Mouse (Mus musculus): ENCODE measurements around the gene Ube2q2.
"Not testable (repeated sequence)": the region's sequence is repeated elsewhere in the genome, so short reads cannot be mapped to it uniquely, and the experiment has no call there.

Ube2q2 gene

DNA sequence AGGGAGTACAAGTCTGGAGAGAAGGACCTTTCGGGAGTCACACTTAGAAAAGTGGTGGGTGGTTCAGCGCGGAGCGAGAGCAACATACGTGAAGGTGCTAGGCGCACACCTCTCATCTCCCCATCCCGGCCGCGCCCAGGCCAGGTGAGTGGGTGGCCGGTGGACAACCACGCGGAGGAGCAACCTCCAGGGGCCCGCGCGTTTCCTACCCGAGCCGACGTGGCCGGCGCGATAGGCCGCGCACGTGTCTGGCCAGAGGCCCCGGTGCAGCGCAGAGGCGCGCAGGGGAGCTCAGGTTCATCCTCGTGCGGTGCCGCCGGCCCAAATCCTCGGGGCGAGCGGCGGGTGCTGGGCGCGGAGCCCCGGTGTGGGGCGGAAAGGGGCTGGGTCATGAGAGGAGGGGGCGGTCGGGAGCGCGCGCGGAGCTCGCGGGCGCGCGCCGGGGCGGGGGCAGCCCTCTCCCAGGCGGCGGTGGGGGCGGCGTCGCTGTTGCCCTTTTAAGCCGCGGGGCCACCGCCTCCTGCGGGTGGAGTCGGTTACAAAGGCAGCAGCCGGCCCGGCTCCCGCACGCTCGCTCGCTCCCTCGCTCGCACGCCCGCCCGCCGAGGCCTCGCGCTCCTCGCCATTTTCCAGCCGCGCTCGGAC is at the start of gene Ube2q2:
Gene Ube2q2 (plus strand): TSS at position 1 of the 645 bp plus-strand sequence.
- peak; percentile 81 to 88 for DNase-seq

DNA sequence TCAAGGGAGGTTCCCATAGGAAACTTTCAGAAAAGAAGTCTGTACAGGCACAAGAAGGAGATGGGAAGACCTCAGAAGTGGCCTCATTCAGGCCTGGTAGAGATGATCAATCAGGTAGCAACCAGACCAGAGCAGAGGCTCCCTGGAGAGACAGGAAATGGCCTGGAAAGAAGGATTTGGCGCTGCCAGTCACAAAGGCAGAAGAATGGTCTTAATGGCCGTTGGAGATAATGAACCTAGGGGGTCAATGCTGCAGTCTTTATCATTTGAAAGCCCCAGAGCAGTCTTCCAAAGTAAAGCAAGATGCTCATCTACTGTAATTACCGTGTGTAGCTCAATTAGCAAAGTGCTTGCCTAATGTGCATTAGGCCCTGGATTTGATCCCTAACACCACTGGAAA is 47.5 kb upstream of the Ube2q2 start:
- DNase-seq = no peak

DNA sequence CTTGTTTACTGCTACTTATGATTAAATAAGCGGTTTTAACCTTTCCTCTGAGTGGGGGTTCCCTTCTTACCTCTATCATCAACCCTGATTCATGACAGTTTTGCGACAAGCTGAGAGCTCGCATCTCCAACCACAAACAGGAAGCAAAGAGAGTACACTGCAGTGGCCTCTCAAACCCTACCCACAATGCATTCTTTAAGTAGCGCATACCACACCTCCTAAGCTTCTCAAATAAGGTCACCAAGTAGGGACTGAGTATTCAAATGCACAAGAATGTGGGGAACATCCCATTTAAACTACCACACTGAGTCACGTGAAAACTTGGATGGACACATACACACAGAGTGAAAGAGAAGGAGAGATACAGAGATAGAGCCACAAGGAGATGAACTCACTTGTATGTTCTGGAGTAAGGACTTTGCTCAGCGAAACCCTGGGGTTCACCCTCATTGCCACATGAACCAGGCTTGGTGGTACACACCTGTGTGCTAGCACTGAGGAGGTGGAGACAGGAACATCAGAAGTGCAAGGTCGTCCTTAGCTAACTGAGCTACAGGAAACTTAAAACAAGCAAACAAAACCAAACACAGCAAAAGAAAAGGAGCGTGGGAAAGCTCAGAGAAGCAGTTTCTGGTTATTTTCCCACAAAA is 46.3 kb upstream of the Ube2q2 start:
- no peak for DNase-seq

DNA sequence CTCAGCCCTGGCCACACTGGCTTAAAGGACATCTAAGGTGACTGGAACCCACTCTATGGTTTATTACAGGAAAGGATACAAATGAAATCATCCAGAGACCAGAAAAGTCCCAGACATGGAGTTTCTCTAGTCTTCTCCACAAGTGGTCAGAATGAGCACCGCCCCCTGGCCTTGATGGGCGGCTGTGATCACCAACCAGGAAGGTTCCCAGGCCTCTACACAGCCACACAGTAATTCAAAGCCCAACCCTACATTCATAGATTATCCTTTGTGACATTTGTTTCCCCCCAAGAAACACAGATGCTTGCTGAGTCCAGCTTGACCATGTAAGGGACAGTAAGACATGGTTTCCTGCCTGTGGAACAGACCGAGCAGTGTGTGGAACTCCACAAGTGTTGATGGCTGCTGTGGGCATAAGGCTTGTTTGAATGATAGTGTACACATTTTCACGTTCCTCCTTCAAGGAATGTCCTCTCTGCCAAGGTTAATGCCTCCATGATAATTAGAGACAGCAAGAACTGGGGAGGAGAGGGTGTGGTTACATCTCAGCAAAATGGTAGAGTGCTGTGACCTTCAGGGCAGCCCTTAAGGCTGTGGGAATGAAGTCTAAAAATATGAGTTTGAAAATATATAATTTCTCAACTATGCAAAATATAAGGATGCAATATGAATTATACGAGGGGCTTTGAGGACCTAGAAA is 45.6 kb upstream of the Ube2q2 start:
- DNase-seq = no peak

DNA sequence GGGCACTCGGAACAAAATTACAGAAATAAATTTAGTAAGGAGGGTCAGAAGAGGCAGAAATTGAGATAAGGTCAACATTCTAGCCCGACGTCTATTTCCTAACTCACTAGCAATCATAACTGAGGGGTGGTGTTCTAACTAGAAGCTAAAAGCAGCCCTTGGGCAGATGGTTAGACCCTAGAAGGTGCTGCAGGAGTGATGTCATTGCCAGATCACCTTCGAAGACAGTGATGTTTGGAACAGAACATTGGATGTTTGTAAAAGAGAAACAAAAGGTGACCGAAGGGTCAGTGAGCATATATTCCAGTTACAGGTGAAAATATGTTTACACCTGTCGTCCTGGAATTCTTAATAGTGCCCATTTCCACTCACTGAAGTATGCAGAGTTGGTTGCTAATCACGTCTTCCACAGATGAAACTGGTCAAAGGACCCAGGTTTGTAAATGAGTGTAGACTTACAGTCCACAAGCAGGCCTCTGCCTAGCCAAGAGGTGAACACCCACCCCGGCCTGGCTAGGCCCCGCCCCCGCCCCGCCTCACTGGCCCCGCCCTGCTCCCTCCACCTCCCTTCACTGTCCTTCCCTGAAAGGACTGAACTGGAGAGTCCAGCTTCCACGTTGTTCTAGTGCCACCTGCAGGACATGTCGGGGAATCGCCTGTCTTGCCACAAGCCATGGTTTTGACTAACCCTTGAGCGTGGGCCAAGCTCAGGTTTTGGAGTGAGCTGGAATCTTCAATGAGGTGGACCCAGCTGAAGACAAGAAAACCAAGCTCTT is 38.4 kb upstream of the Ube2q2 start:
- peak; percentile 88 to 91 for DNase-seq

DNA sequence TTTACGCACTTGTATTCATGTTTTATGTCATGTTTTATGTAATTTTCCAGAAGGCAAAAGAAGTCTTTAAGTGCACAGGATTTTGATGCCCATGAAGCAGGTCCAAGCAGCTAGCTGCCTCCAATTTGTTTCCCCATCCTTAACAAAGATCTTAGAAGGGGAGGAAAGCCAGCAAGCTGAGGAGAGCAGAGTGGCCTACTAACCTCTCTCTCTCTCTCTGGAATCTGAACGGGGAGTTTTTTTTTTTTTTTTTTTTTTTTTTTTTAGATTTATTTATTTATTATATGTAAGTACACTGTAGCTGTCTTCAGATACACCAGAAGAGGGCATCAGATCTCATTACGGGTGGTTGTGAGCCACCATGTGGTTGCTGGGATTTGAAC is 37.8 kb upstream of the Ube2q2 start:
- DNase-seq = not testable (repeated sequence)

DNA sequence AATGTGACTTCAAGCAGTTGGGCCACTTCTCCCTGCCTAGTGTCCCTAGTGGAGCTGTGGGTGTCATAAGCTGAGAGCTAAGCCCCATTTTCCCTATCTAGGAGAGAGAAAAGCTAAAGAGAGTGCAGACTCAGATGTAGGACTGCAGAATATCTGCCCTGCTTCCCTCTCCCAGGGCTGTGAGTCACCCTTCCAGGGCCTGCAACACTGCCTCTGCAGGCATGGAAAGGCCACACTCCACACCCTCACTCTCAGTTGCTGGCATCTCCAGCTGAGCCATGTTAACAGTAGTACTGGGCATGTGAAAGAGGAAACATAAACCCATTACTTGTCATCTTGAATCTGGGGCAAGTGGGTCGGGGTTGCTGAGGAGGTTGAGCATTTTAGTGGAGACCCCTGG is 33.9 kb upstream of the Ube2q2 start:
- no peak for DNase-seq

DNA sequence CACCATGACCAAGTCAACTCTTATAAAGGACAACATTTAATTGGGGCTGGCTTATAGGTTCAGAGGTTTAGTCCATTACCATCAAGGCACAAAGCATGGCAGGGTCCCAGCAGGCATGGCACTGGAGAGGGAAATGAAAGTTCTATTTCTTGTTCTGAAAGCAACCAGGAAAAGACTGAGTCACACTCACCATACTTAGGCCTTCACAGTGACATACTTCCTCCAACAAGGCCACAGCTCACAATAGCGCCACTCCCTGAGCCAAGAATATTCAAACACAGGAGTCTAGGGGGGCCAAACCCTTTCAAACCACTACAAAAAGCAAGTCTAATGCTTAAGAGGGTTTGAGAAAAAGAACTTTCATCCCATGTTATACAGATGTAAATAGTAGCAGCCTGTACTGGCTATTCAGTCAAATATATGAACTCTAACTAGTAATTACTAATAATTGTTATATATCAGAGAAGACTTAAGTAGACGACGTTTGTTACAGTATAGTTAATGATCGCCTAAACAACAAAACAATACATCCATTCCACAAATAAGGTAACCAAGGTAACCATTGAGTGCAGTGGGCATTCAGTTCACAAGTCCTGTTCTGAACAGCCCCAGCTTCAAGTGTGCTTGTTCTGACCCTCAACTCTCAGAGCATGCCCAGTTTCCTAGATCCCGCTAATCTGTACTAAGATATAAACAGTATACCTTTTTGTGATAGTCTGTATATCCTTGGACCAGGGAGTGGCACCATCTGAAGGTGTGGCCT is 31.2 kb upstream of the Ube2q2 start:
- no peak for DNase-seq

DNA sequence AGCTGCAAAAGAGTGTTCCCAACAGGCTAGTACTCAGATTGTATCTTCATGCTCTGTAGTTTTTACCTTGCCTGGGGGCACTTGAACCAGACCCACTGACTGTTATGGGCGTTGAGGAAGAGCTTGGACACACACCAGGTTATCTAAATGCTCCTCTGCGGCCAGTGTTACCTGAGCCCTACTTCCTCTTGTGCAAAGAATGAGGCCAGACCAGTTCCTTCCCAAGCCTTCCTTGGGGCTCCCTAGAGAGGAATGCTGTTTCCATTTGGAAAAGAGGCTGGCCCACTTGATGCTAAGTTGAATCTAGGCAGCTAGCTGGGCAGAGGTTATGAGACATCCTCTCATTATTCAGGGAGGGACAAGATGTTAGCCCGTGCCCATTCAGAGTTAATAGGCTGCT is 26.1 kb upstream of the Ube2q2 start:
- no peak for DNase-seq

DNA sequence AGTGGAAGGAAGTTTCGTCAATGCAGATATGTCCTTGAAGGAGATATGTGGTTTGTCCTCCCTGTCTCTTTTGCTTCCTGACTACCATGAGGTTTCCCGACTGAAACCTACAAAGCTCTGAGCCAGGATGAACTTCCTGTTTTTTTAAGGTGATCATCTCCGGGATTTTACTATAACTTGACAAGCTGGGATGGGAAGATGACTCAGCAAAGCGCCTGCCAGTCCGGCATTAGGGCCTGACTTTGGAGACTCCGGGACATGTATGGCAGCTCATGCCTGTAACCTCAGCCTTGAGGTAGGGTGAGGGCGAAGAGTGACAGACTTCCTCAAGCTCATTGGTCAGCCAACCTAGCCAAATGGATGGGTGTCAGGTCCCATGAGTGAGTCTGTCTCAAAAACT is 22.9 kb upstream of the Ube2q2 start:
- no peak for DNase-seq

DNA sequence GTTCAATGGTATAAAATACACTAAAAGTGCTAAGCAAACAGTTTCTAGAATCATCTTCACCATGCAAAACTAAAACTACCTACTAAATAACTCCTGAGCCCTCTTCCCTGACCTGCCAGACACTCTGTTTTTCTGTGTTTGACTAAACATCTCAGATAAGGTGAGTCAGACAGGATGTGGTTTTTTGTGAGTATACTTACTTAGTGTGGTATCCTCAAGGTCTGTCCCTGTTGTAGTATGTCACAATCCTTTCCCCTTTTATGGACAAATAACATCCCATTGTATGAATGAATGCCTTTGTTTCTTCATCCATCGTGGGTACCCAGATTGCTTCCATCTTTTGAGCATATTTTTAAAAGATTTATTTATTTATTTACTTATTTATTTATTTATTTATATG is 22.4 kb upstream of the Ube2q2 start:
- no peak for DNase-seq

DNA sequence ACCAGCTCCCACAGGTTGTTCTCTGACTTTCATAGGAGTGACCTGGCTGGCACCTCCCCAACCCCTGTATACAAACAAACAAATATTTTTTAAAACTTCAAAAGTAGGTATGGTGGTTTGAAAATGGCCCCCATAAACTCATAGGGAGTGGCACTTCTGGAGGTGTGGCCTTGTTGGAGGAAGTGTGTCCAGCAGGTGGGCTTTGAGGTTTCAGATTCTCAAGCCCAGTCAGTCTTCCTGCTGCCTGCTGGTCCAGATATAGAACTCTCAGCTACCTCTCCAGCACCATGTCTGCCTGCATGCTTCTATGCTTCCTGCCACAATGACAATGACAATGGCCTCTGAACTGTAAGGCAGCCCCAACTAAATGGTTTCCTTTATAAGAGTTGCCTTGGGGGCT is 16.8 kb upstream of the Ube2q2 start:
- no peak for DNase-seq

DNA sequence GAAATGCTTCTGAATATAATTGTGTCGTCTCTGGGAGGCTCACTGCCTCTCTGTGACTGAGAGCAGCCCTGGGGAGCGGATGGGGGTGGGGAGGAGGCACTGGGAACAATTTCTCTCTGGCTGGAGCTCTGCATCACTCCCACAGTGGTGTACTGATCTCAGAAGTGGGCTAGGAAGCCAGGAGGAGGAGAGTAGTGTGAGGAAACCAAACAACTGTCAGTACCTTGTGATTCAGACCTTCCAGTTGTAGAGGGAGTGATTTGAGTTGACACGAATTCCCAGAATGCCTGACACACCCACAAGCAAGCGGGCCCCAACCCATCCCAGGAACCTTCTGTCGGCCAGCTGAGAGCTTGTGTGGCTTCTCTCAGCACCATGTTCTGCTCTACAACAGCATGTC is 12.1 kb upstream of the Ube2q2 start:
- DNase-seq = no peak

DNA sequence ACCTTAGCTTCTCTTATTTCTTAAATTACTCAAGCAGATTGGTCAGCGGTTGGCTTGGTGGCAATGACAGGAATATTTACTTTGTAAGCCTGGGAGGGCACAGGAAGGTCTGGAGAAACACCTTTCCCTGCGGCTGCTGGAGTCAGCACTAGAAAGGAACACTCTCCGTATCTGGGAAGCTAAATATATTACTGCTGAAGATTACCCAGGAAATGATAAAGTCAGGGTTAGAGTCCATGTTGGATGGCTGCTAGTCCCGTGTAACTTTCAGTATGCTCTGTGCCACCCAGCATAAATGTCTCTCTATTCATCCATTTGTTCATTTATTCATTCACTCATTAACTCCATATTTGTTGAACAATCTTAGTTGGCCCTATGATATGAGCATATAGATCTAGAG is 11.5 kb upstream of the Ube2q2 start:
- no peak for DNase-seq

DNA sequence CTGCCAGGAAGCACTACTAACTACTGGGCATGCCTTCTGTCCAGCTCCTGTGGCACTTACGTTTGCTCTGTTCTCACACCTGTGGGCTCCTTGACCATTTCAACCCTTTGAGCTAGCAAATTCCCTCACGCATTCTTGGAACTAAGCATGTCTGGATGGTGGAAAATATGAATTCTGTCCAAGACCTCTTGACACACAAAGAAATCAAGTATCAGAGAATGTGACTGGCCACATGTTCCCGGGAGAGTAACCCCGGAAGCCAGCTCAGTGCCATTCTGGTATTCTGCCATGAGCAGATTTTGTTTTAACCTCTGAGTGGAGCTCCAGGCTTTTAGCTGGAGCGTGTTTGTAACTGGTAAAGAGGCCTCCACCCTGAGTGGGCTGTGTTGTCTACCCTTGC is 8.7 kb upstream of the Ube2q2 start:
- DNase-seq = no peak

DNA sequence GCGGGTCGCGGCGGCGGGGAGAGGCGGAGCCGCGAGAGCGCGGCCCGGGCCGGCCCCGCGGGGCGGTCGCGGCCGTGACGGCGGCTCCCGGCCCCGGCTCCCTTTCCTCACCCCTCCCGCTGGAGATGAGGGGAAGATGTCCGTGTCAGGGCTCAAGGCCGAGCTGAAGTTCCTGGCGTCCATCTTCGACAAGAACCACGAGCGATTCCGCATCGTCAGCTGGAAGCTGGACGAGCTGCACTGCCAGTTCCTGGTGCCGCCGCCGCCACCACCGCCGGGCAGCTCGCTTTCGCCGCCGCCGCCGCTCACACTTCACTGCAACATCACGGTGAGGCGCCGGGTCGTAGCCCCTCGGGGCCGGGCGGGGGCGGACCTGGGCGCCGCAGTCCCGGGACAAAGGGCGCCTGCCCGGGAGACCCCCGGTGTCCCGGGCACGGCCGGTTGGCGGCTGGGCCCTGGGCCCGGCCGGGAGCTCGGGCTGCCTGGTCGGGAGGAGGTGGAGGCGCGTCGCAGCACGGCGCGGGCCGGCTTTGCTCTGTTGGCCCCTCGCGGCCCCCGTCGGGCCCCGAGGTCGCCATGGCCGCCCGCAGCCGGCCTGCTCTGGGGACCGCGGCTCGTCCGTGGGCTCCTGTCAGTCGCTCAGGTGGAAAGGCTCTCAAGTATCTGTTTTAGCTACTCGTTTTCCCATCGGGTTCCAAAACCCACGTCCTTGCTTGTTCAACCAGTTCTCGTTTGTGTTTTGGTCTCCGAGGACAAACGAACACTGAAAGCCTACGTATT is 1.0 kb downstream of the Ube2q2 start:
- DNase-seq = peak; percentile 62 to 78

DNA sequence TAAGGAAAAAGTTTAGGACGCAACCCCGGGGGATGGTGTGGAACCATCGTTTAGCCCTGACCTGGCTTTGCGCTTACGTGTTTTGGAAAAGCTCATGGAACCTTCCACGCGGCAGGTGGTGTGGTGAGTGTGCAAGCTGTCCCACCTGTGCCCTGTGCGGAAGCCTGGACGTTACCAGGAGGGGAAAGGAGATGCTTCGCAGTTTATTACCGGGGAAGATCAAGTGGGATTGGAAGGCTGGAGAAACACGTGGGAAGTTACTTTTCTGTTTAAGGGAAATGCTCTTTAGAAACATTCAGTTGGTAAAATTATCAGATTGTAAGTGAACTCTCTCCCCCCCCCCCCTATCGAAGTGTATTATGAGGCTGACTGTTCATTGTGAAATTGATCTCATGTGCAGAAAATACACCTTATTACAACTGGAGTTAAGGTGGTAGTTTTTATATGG is 1.6 kb downstream of the Ube2q2 start:
- peak in 1 of 2 experiments; percentile 19 for DNase-seq

DNA sequence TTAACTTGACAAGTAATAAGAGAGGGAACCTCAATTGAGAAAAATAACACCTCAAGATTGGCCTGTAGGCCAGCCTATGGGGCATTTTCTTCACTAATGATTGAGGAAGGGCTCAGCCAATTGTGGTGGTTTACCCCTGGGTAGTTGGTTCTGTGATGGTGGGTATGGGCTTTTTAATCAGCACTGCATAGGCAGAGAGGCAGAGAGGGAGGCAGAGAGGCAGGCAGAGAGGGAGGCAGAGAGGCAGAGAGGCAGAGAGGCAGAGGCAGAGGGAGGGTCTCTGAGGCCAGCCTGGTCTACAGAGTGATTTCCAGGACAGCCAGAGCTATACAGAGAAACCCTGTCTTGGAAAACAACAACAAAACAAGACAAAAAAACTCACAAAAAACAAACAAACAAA is 2.4 kb downstream of the Ube2q2 start:
- DNase-seq = peak; percentile 4 to 12

DNA sequence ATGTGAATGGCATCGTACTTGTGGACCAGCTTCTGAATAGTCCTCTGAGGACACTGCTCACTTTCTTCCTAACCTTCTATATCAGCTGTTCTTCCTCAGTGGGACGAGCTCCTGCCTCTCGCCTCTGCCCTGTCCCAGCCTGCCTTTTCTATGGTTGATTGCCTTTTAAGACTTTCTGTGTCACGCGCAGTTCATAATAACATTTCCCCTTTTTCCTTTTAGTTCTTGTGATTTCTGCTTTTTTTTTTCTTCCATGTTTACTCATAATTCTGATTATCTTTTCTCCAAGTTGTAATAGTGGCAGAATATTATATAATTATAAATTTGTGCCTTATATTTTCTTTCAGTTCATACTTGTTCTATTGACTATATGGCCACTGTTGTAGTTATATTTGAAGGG is 4.3 kb downstream of the Ube2q2 start:
- DNase-seq = no peak

DNA sequence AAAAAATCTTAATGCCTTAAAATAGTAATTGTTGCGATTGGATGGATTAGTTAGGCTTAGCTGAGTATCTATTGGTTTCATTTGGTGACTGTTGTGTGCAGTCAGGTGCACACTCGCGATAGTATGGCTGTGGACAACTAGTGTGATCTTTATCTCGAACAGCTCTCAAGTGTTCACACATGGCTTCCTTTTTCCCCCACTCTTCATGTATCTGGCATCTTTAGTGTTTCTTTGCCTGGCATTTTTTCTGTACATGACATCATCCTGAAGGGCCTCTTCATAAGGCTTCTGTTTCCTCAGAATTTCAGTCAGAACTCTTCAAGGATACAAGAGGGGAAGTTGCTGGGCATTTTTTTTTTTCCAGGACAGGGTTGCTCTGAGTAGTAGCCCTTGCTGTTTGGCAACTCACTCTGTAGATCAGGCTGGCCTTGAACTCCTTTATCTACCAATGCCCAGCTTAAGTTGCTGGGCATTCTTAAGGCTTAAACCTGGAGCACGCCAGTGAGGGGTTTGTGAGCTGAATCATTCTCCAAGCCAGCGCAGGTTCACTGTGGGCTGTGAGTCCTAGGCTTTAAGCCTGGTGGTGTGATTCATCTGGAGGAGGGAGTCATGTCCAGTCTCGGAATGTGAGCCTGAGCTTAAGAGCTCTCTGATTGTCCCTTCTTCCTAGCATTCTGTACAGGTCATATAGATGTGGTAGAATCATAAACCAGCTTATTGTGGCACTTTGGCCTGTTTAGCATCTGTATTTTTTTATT is 22.2 kb downstream of the Ube2q2 start:
- no peak for DNase-seq

DNA sequence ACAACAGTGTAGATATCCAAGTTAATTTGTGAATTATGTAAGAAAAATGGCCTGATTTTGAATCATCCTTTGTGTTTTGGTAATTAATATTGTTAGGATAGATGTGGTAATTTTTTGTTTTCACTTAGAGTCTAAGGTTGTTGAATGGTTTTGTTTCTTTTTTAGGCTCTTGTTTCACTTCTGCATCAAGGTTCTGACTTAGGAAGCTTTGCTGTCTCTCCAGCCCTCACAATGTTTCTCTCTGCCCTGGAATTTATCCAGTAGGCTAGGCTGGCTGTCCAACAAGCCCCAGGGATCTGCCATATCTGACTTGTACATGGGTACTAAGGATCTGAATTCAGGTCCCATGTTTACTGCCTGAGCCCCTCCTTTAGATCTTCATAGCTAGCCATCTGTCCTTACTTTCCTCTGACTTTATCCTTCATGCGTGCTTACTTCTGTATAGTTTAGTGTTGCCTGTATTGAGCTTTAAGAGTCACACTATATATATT is 23.6 kb downstream of the Ube2q2 start:
- no peak for DNase-seq
